Mouse (Mus musculus) heart, postnatal 14 days (tissue): ENCODE measurements around the gene Cnih1. TPM values are rescaled to one million over a fixed set of nuclear protein-coding genes. Genes with fewer than 3 reads are reported as not detected.

ENCODE experiments used
- DNase-seq, 2 experiments: peaks; one replicate each; pipeline ENCODE4 v3.0.0; 2021 to 2022
- intact Hi-C: fragments of 180-260 bp; cut with DNase I; formaldehyde crosslinking; loops from one replicate; pipeline ENCODE4 v1.15.1; 2025
- total RNA-seq, 2 experiments: library from RNA; stranded (reverse); gene quantifications; 2 replicates each; pipeline ENCODE4 v1.2.3; 2021

Gene Cnih1
- total RNA-seq, 2 experiments from 2014 or later, result 48.6 to 52.3 TPM

- peak in 1 of 2 experiments; percentile 31 for DNase-seq
- intact Hi-C loops, result no loop called here
These were observed 53.3 kb downstream of the Cnih1 start for GRCm38 (mm10) chr14:46734761-46735455.

GRCm38 (mm10) chr14:46734262-46734661, 53.9 kb downstream of the Cnih1 start:
- DNase-seq, result peak; percentile 20 to 31
- intact Hi-C loops, result no loop called here

- intact Hi-C loops, result loop anchor here (2.0 kb wide), 1 partner anchor 847 kb away; no protein-coding TSS in a partner anchor
- peak in 1 of 2 experiments; percentile 42 for DNase-seq
These were observed 62.5 kb downstream of the Cnih1 start for GRCm38 (mm10) chr14:46725743-46726142.

Other genes with a start within 250 kb of the Cnih1 start
- 1 to 10 TPM; 2.9 to 4.8 TPM for gene Cdkn3, start 27.9 kb downstream of the Cnih1 start, total RNA-seq
- gene Gmfb, start 33.8 kb upstream of the Cnih1 start, total RNA-seq, result 10 to 100 TPM; 34.7 to 37.4 TPM
- 10 to 100 TPM; 38.4 to 38.5 TPM for gene Cgrrf1, start 43.7 kb upstream of the Cnih1 start, total RNA-seq
- gene Samd4, start 94.4 kb upstream of the Cnih1 start, total RNA-seq, result 10 to 100 TPM; 53.4 to 54.8 TPM